Mouse (Mus musculus): Measurements from ENCODE around the gene Rassf1.
A peak's percentile ranks its signal among the peaks of the same experiment; 100 is the strongest.

DNA sequence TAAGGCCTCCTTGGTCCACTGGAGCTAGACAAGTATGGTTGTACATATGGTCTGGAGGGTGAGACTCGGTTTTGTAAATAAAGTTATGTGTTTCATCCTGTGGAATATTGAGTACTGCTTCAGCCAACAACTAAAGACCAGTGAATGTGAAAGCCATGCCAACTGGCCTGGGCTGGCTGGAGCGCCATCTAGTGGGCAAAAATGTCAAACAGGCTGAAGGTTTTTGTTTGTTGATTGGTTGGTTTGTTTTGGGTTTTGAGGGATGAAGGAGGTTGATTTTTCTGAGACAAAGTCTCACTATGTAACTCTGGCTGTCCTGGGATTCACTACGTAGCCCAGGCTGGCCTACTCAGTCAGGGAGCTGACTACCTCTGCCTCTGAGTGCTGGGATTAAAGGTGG is 5.8 kb upstream of the Rassf1 start:
- TF ChIP-seq POLR2A (IDR thresholded peaks at IDR 0.05; ENCODE audit: insufficient read depth, low read depth, low read length) (no peak), CTCF (IDR thresholded peaks at IDR 0.05; ENCODE audit: insufficient read depth, low read depth, low read length) (peak; percentile 41; the same call in 1 of the 2 replicates)

Measured in olfactory bulb, adult 2 months (tissue).